Mouse (Mus musculus) neural tube, embryonic 15.5 days (tissue): ENCODE measurements around the gene Olfr640. TPM values are rescaled to one million over a fixed set of nuclear protein-coding genes. Genes with fewer than 3 reads are reported as not detected.

Source experiments
- ATAC-seq: fragments of 200-750 bp; cut with Nextera tagmentation; 2 replicates; pipeline ENCODE4 v1.8.0; 2017; ENCODE audit warnings: mild to moderate bottlenecking, moderate TSS enrichment, moderate library complexity; ENCODE audit not compliant: low FRiP score
- H3K27ac ChIP-seq: fragments of 300-500 bp; sonication (generic); replicated peaks from 2 replicates; pipeline ENCODE4 v1.5.1; 2015; ENCODE audit warnings: mild to moderate bottlenecking, inconsistent platforms
- H3K27me3 ChIP-seq: fragments of 300-500 bp; sonication (generic); replicated peaks from 2 replicates; pipeline ENCODE4 v1.6.1; 2015; ENCODE audit warnings: inconsistent platforms
- H3K36me3 ChIP-seq: fragments of 300-500 bp; sonication (generic); 2 replicates; pipeline ENCODE4 v1.6.1; 2015; ENCODE audit warnings: inconsistent platforms
- H3K4me1 ChIP-seq: fragments of 300-500 bp; sonication (generic); 2 replicates; pipeline ENCODE4 v1.6.1; 2015; ENCODE audit warnings: inconsistent platforms
- H3K4me2 ChIP-seq: fragments of 300-500 bp; sonication (generic); 2 replicates; pipeline ENCODE4 v1.6.1; 2015; ENCODE audit warnings: inconsistent platforms, mild to moderate bottlenecking, moderate library complexity
- H3K4me3 ChIP-seq: fragments of 300-500 bp; sonication (generic); replicated peaks from 2 replicates; pipeline ENCODE4 v1.5.1; 2015; ENCODE audit warnings: mild to moderate bottlenecking, inconsistent platforms
- H3K9ac ChIP-seq: fragments of 300-500 bp; sonication (generic); replicated peaks from 2 replicates; pipeline ENCODE4 v1.6.1; 2015; ENCODE audit warnings: mild to moderate bottlenecking, inconsistent platforms
- H3K9me3 ChIP-seq: fragments of 300-500 bp; sonication (generic); replicated peaks from 2 replicates; pipeline ENCODE4 v1.6.1; 2016; ENCODE audit warnings: inconsistent platforms
- WGBS: fragments of 180-500 bp; shearing (Covaris S2); methylation state at CpG from one replicate; pipeline ENCODE4 v1.1.7; 2015; ENCODE audit warnings: mixed read lengths; 5-methylcytosine and 5-hydroxymethylcytosine counted together
- polyA plus RNA-seq: library from polyadenylated mRNA; unstranded; fragments of >200 nt; fragmentation: Nextera tagmentation; extraction: Ambion mirVana; gene quantifications from 2 replicates; pipeline ENCODE4 v1.2.1, GENCODE M21; 2015

Gene Olfr640
- polyA plus RNA-seq, 1 experiment from 2014 or later: not detected

- Histone ChIP-seq H3K27ac (no peak within 1 kb of the TSS), H3K4me2 (no peak within 1 kb of the TSS), H3K4me1 (no peaks in the 10 kb centered on the region), H3K27me3 (no peaks in the 10 kb centered on the region), H3K9ac (no peak within 1 kb of the TSS), H3K36me3 (no peaks in the 10 kb centered on the region), H3K9me3 (no peaks in the 10 kb centered on the region), H3K4me3 (no peak within 1 kb of the TSS)
- ATAC-seq: no peak
Observed at GRCm38 (mm10) chr7:103998446-103998845, 26.9 kb downstream of the Olfr640 start, which contains the start of gene Olfr638. Gene Olfr638 (plus strand): TSS chr7:103998746.

GRCm38 (mm10) chr7:103971782-103972181, 53.6 kb downstream of the Olfr640 start:
- Histone ChIP-seq H3K4me1 (no peaks in the 10 kb centered on the region), H3K36me3 (no peaks in the 10 kb centered on the region), H3K4me3 (no peak overlapping the region), H3K9me3 (no peaks in the 10 kb centered on the region), H3K27ac (no peak overlapping the region), H3K9ac (no peak overlapping the region), H3K27me3 (no peaks in the 10 kb centered on the region), H3K4me2 (no peak overlapping the region)
- 68% methylated on average over 1 of the region's 1 CpGs for WGBS
- no peak for ATAC-seq

GRCm38 (mm10) chr7:103970852-103971251, 54.5 kb downstream of the Olfr640 start, which contains the start of gene Olfr635:
Gene Olfr635 (plus strand): TSS chr7:103971152.
- Histone ChIP-seq H3K4me1 (no peaks in the 10 kb centered on the region), H3K4me3 (no peak within 1 kb of the TSS), H3K4me2 (no peak within 1 kb of the TSS), H3K36me3 (no peaks in the 10 kb centered on the region), H3K27me3 (no peaks in the 10 kb centered on the region), H3K9me3 (no peaks in the 10 kb centered on the region), H3K9ac (no peak within 1 kb of the TSS), H3K27ac (no peak within 1 kb of the TSS)
- WGBS: 78% methylated on average over 1 of the region's 1 CpGs
- no peak for ATAC-seq

Other genes starting within 250 kb of the Olfr640 start
- gene Olfr68, start 245.9 kb downstream of the Olfr640 start, polyA plus RNA-seq: not detected in 2 replicates
- not detected in 2 replicates for gene Olfr67, start 233.8 kb downstream of the Olfr640 start, polyA plus RNA-seq
- 1,593 and 1,794 TPM in 2 replicates for gene Hbb-bt, start 211.6 kb downstream of the Olfr640 start, polyA plus RNA-seq
- 4,647 and 5,279 TPM in 2 replicates for gene Hbb-bs, start 197.5 kb downstream of the Olfr640 start, polyA plus RNA-seq
- not detected in 2 replicates for gene Hbb-bh2, start 185.1 kb downstream of the Olfr640 start, polyA plus RNA-seq
- gene Hbb-bh1, start 182.4 kb downstream of the Olfr640 start, polyA plus RNA-seq: 1.5 and 2.4 TPM in 2 replicates
- gene Hbb-y, start 172.4 kb downstream of the Olfr640 start, polyA plus RNA-seq: 141 and 250 TPM in 2 replicates
- gene Olfr66, start 139.3 kb downstream of the Olfr640 start, polyA plus RNA-seq: not detected in 2 replicates
- not detected in 2 replicates for gene Olfr64, start 131.1 kb downstream of the Olfr640 start, polyA plus RNA-seq
- gene Olfr65, start 122.1 kb downstream of the Olfr640 start, polyA plus RNA-seq: not detected in 2 replicates
- gene Olfr631, start 96.7 kb downstream of the Olfr640 start, polyA plus RNA-seq: not detected in 2 replicates
- gene Olfr632, start 91.2 kb downstream of the Olfr640 start, polyA plus RNA-seq: not detected in 2 replicates
- gene Olfr633, start 81.1 kb downstream of the Olfr640 start, polyA plus RNA-seq: not detected in 2 replicates
- gene Olfr635, start 54.4 kb downstream of the Olfr640 start, polyA plus RNA-seq: 0.03 TPM in 1 of 2 replicates, not detected in the other
- gene Olfr638, start 26.8 kb downstream of the Olfr640 start, polyA plus RNA-seq: not detected in 2 replicates
- 0.03 TPM in 1 of 2 replicates, not detected in the other for gene Olfr639, start 8.3 kb downstream of the Olfr640 start, polyA plus RNA-seq
- not detected in 2 replicates for gene Olfr641, start 9.9 kb upstream of the Olfr640 start, polyA plus RNA-seq
- gene Olfr642, start 27.1 kb upstream of the Olfr640 start, polyA plus RNA-seq: not detected in 2 replicates
- not detected in 2 replicates for gene 4930516K23Rik, start 35.9 kb upstream of the Olfr640 start, polyA plus RNA-seq
- gene Olfr644, start 46.3 kb upstream of the Olfr640 start, polyA plus RNA-seq: not detected in 2 replicates
- gene Olfr645, start 59.9 kb upstream of the Olfr640 start, polyA plus RNA-seq: not detected in 2 replicates
- gene Olfr646, start 79.3 kb upstream of the Olfr640 start, polyA plus RNA-seq: not detected in 2 replicates
- not detected in 2 replicates for gene Ubqln5, start 104.3 kb upstream of the Olfr640 start, polyA plus RNA-seq
- not detected in 2 replicates for gene Olfr643, start 111.8 kb upstream of the Olfr640 start, polyA plus RNA-seq
- gene Ubqln3, start 117.7 kb upstream of the Olfr640 start, polyA plus RNA-seq: not detected in 2 replicates
- not detected in 2 replicates for gene Ubqlnl, start 125.0 kb upstream of the Olfr640 start, polyA plus RNA-seq
- gene Olfm5, start 139.3 kb upstream of the Olfr640 start, polyA plus RNA-seq: not detected in 2 replicates
- gene Olfr648, start 157.8 kb upstream of the Olfr640 start, polyA plus RNA-seq: 0.37 and 0.42 TPM in 2 replicates
- gene Olfr649, start 170.4 kb upstream of the Olfr640 start, polyA plus RNA-seq: not detected in 2 replicates
- 0.54 and 1.1 TPM in 2 replicates for gene Trim6, start 193.2 kb upstream of the Olfr640 start, polyA plus RNA-seq
- gene Trim34a, start 218.9 kb upstream of the Olfr640 start, polyA plus RNA-seq: 0.72 and 2.2 TPM in 2 replicates